ENCODE assay signal across 8 mouse cellular contexts in genomic region chr2:180273394-180274244, GRCm38 (mm10). TPM values are rescaled to one million over a fixed set of nuclear protein-coding genes. Genes with fewer than 3 reads are reported as not detected.
DNase-seq lines count a peak whose midpoint lies in the region; ATAC-seq lines count a peak whose summit lies in the region.

TSS of gene Cables2 (minus strand) at chr2:180273496.

- peak; percentile 77 for ATAC-seq in megakaryocyte progenitor cell, adult 5-6 weeks (replicated peaks; ENCODE audit: poor library complexity)

- peak; percentile 97 for DNase-seq in adipocyte (ENCODE audit: low spot score)
- peak; percentile 98 for DNase-seq in embryo, embryonic 10 days (ENCODE audit: low spot score)
- peak; percentile 89 for DNase-seq in gastrocnemius, postnatal 10 days
- DNase-seq in induced T-regulatory cell, adult 2 months (ENCODE audit: low read depth) = peak; percentile 97
- DNase-seq in left cerebral cortex, adult 9 months (ENCODE audit: low spot score in 2 of 2) = peak; percentile 90 to 94
- DNase-seq in right cerebral cortex, postnatal 14 days = peak; percentile 93
- peak; percentile 86 to 94 for DNase-seq in urinary bladder, postnatal 36 days (ENCODE audit: low spot score in 2 of 2)

RNA-seq across cellular contexts. Expression of gene Cables2, which starts in this region (rescaled TPM):
- total RNA-seq in gastrocnemius, postnatal 10 days (2021) = 10 to 100 TPM in 1 of 2 experiments, 1 to 10 TPM in 1; 9.3 to 10.3 TPM
- 12.6 and 15.1 TPM in 2 replicates for total RNA-seq in megakaryocyte progenitor cell, adult 5-6 weeks (2015)
- 9.9 and 12.7 TPM in 2 replicates for total RNA-seq in megakaryocyte progenitor cell, adult 5-6 weeks (2017)

Comparison
In these comparisons a context has a peak if more than half of its experiments do, and no peak if none do; other contexts are left out.
1. Peak in every context shown above with its lines: DNase-seq and ATAC-seq.